Mouse (Mus musculus) hindbrain, embryonic 14.5 days (tissue): ENCODE data around the gene Lmo1. TPM values are rescaled to one million over a fixed set of nuclear protein-coding genes. Genes with fewer than 3 reads are reported as not detected.

Experiments used
- ATAC-seq: fragments of 200-750 bp; cut with Nextera tagmentation; 2 replicates; pipeline ENCODE4 v1.8.0; 2017; ENCODE audit warnings: moderate number of reproducible peaks, mild to moderate bottlenecking, moderate TSS enrichment, moderate library complexity; ENCODE audit not compliant: low FRiP score
- DNase-seq: peaks from one replicate; pipeline ENCODE4 v3.0.0-alpha.2; 2015; ENCODE audit warnings: low spot score
- H3K27ac ChIP-seq: fragments of 300-500 bp; sonication (generic); 2 replicates; pipeline ENCODE4 v1.5.1; 2014; ENCODE audit warnings: mild to moderate bottlenecking, moderate library complexity
- H3K27me3 ChIP-seq: fragments of 300-500 bp; sonication (generic); 2 replicates; pipeline ENCODE4 v1.6.1; 2014; ENCODE audit warnings: mild to moderate bottlenecking, low read length, mixed read lengths; ENCODE audit not compliant: control insufficient read depth, insufficient read depth
- H3K36me3 ChIP-seq: fragments of 300-500 bp; sonication (generic); replicated peaks from 2 replicates; pipeline ENCODE4 v1.6.1; 2014; ENCODE audit not compliant: control insufficient read depth, insufficient read depth
- H3K4me1 ChIP-seq: fragments of 300-500 bp; sonication (generic); replicated peaks from 2 replicates; pipeline ENCODE4 v1.6.1; 2014; ENCODE audit warnings: antibody characterized with exemption, low read length, mixed read lengths; ENCODE audit not compliant: control insufficient read depth, insufficient read depth
- H3K4me2 ChIP-seq: fragments of 300-500 bp; sonication (generic); replicated peaks from 2 replicates; pipeline ENCODE4 v1.6.1; 2014; ENCODE audit warnings: mild to moderate bottlenecking, moderate library complexity
- H3K4me3 ChIP-seq: fragments of 300-500 bp; sonication (generic); replicated peaks from 2 replicates; pipeline ENCODE4 v1.5.1; 2014; ENCODE audit warnings: mild to moderate bottlenecking, low read length
- H3K9ac ChIP-seq: fragments of 300-500 bp; sonication (generic); 2 replicates; pipeline ENCODE4 v1.6.1; 2014
- H3K9me3 ChIP-seq: fragments of 300-500 bp; sonication (generic); 2 replicates; pipeline ENCODE4 v1.6.1; 2016; ENCODE audit warnings: low read length; ENCODE audit not compliant: control insufficient read depth
- WGBS: fragments of 180-500 bp; shearing (Covaris S2); extraction: QIAGEN DNeasy Blood & Tissue Kit; methylation state at CpG from one replicate; pipeline ENCODE4 v1.1.7; 2014; 5-methylcytosine and 5-hydroxymethylcytosine counted together
- polyA plus RNA-seq: library from polyadenylated mRNA; unstranded; fragments of >200 nt; fragmentation: Nextera tagmentation; extraction: Ambion mirVana; gene quantifications from 2 replicates; pipeline ENCODE4 v1.2.1, GENCODE M21; 2014

The Lmo1 gene
- polyA plus RNA-seq, result 55.2 and 64.9 TPM in 2 replicates

- peaks cover 11% of the 10 kb centered on the region for H3K4me1 ChIP-seq
- peak within 1 kb of the TSS; percentile 82 for H3K27ac ChIP-seq
- under 1% methylated on average over 53 of the region's 67 CpGs for WGBS
- DNase-seq, result peak; percentile 54
- peaks cover 38% of the 10 kb centered on the region for H3K27me3 ChIP-seq
- no peaks in the 10 kb centered on the region for H3K9me3 ChIP-seq
- H3K9ac ChIP-seq, result peak within 1 kb of the TSS; percentile 85
- H3K4me2 ChIP-seq, result peak within 1 kb of the TSS; percentile 99
- peak within 1 kb of the TSS; percentile 59 for H3K4me3 ChIP-seq
- no peaks in the 10 kb centered on the region for H3K36me3 ChIP-seq
- ATAC-seq, result peak; percentile 44
These were observed at the start of gene Lmo1 for GRCm38 (mm10) chr7:109174949-109175669. Lmo1 (minus strand) TSS chr7:109175207.

- ATAC-seq, result 0 out of 2 replicates have a peak, but pooled peaks have one; percentile 15
- H3K4me3 ChIP-seq, result no peak overlapping the region
- no peaks in the 10 kb centered on the region for H3K27me3 ChIP-seq
- 74% methylated on average over 15 of the region's 15 CpGs for WGBS
- peak overlapping the region; percentile 70; the same call in 1 of the 2 replicates for H3K27ac ChIP-seq
- no peak for DNase-seq
- peaks cover 28% of the 10 kb centered on the region for H3K4me1 ChIP-seq
- no peaks in the 10 kb centered on the region for H3K9me3 ChIP-seq
- H3K4me2 ChIP-seq, result no peak overlapping the region
- no peaks in the 10 kb centered on the region for H3K36me3 ChIP-seq
- no peak overlapping the region for H3K9ac ChIP-seq
These were observed 46.7 kb upstream of the Lmo1 start for GRCm38 (mm10) chr7:109221716-109222110.

- H3K36me3 ChIP-seq, result no peaks in the 10 kb centered on the region
- peak overlapping the region; percentile 70 for H3K27ac ChIP-seq
- no peaks in the 10 kb centered on the region for H3K9me3 ChIP-seq
- H3K9ac ChIP-seq, result no peak overlapping the region
- ATAC-seq (peak; percentile 66), DNase-seq (peak; percentile 42)
- H3K27me3 ChIP-seq, result no peaks in the 10 kb centered on the region
- no peak overlapping the region for H3K4me2 ChIP-seq
- 56% methylated on average over 20 of the region's 20 CpGs for WGBS
- H3K4me3 ChIP-seq, result no peak overlapping the region
- peaks cover 28% of the 10 kb centered on the region for H3K4me1 ChIP-seq
These were observed 46.0 kb upstream of the Lmo1 start for GRCm38 (mm10) chr7:109220766-109221715.

- Histone ChIP-seq H3K36me3 (no peaks in the 10 kb centered on the region), H3K9me3 (no peaks in the 10 kb centered on the region), H3K27me3 (no peaks in the 10 kb centered on the region), H3K9ac (no peak overlapping the region), H3K27ac (no peak overlapping the region), H3K4me1 (peaks cover 28% of the 10 kb centered on the region), H3K4me2 (no peak overlapping the region), H3K4me3 (no peak overlapping the region)
- no peak for DNase-seq
- ATAC-seq, result no peak
- 70% methylated on average over 4 of the region's 4 CpGs for WGBS
These were observed 45.0 kb upstream of the Lmo1 start for GRCm38 (mm10) chr7:109220026-109220425.

- DNase-seq (no peak), ATAC-seq (no peak)
- H3K4me2 ChIP-seq, result no peak overlapping the region
- H3K4me1 ChIP-seq, result peaks cover 28% of the 10 kb centered on the region
- no peak overlapping the region for H3K27ac ChIP-seq
- WGBS, result 12% methylated on average over 5 of the region's 5 CpGs
- no peak overlapping the region for H3K4me3 ChIP-seq
- H3K9me3 ChIP-seq, result no peaks in the 10 kb centered on the region
- no peaks in the 10 kb centered on the region for H3K36me3 ChIP-seq
- no peaks in the 10 kb centered on the region for H3K27me3 ChIP-seq
- H3K9ac ChIP-seq, result no peak overlapping the region
These were observed 43.9 kb upstream of the Lmo1 start for GRCm38 (mm10) chr7:109218977-109219271.

- no peak overlapping the region for H3K27ac ChIP-seq
- no peaks in the 10 kb centered on the region for H3K27me3 ChIP-seq
- H3K4me1 ChIP-seq, result peaks cover 28% of the 10 kb centered on the region
- no peak overlapping the region for H3K9ac ChIP-seq
- H3K4me3 ChIP-seq, result no peak overlapping the region
- 79% methylated on average over 2 of the region's 2 CpGs for WGBS
- no peak overlapping the region for H3K4me2 ChIP-seq
- no peaks in the 10 kb centered on the region for H3K36me3 ChIP-seq
- peak; percentile 79 for DNase-seq
- no peaks in the 10 kb centered on the region for H3K9me3 ChIP-seq
- ATAC-seq, result peak; percentile 47; the same call in 1 of the 2 replicates
These were observed 43.3 kb upstream of the Lmo1 start for GRCm38 (mm10) chr7:109218130-109218976.

GRCm38 (mm10) chr7:109209804-109210203, 34.8 kb upstream of the Lmo1 start:
- H3K27me3 ChIP-seq, result no peaks in the 10 kb centered on the region
- no peaks in the 10 kb centered on the region for H3K36me3 ChIP-seq
- H3K4me1 ChIP-seq, result no peaks in the 10 kb centered on the region
- no peaks in the 10 kb centered on the region for H3K9me3 ChIP-seq
- DNase-seq (no peak), ATAC-seq (no peak)
- H3K27ac ChIP-seq, result no peak overlapping the region
- H3K4me3 ChIP-seq, result no peak overlapping the region
- no peak overlapping the region for H3K9ac ChIP-seq
- no peak overlapping the region for H3K4me2 ChIP-seq
- 87% methylated on average over 2 of the region's 2 CpGs for WGBS

GRCm38 (mm10) chr7:109207811-109208210, 32.8 kb upstream of the Lmo1 start:
- 75% methylated on average over 4 of the region's 4 CpGs for WGBS
- Histone ChIP-seq H3K36me3 (no peaks in the 10 kb centered on the region), H3K9me3 (no peaks in the 10 kb centered on the region), H3K27me3 (no peaks in the 10 kb centered on the region), H3K9ac (no peak overlapping the region), H3K4me3 (no peak overlapping the region), H3K4me2 (no peak overlapping the region), H3K27ac (no peak overlapping the region), H3K4me1 (no peaks in the 10 kb centered on the region)
- DNase-seq (no peak), ATAC-seq (0 out of 2 replicates have a peak, but pooled peaks have one; percentile 31)
